Mouse (Mus musculus) monocyte, adult 5-6 weeks (primary cell): ENCODE measurements around the gene Atp1b1. TPM values are rescaled to one million over a fixed set of nuclear protein-coding genes. Genes with fewer than 3 reads are reported as not detected.

Experiments used
- ATAC-seq: fragments of 153-309, 156-312 bp; replicated peaks from 2 replicates; pipeline ENCODE4 v1.8.0; 2017; ENCODE audit warnings: mild to moderate bottlenecking; ENCODE audit not compliant: low TSS enrichment, insufficient number of reproducible peaks, severe bottlenecking, poor library complexity, low FRiP score
- total RNA-seq: library from RNA; stranded (forward); fragments of 200-1000, 200-491, 200-594 nt; gene quantifications from 3 replicates; pipeline ENCODE4 v1.2.3, GENCODE M21; 2017

Atp1b1 gene
- total RNA-seq, result 47.2 to 111 TPM (median 70.4 TPM) in 3 replicates

- ATAC-seq, result 0 out of 2 replicates have a peak, but pooled peaks have one; percentile 28
Observed at GRCm38 (mm10) chr1:164458245-164458613, at the start of gene Atp1b1. Atp1b1 (minus strand) TSS chr1:164458355.

- ATAC-seq, result no peak
Observed at GRCm38 (mm10) chr1:164505096-164505495, 46.9 kb upstream of the Atp1b1 start.

- ATAC-seq, result no peak
Observed at GRCm38 (mm10) chr1:164503140-164503730, 45.1 kb upstream of the Atp1b1 start.

GRCm38 (mm10) chr1:164502231-164502630 lies 44.1 kb upstream of the Atp1b1 start:
- no peak for ATAC-seq

GRCm38 (mm10) chr1:164494741-164495512 lies 36.8 kb upstream of the Atp1b1 start:
- no peak for ATAC-seq

- no peak for ATAC-seq
Observed at GRCm38 (mm10) chr1:164494215-164494614, 36.1 kb upstream of the Atp1b1 start.

- no peak for ATAC-seq
Observed at GRCm38 (mm10) chr1:164493042-164493705, 35.0 kb upstream of the Atp1b1 start.

- ATAC-seq, result no peak
Observed at GRCm38 (mm10) chr1:164492476-164492875, 34.3 kb upstream of the Atp1b1 start.

- no peak for ATAC-seq
Observed at GRCm38 (mm10) chr1:164489961-164490594, 31.9 kb upstream of the Atp1b1 start.

- no peak for ATAC-seq
Observed at GRCm38 (mm10) chr1:164483728-164484127, 25.6 kb upstream of the Atp1b1 start.

- no peak for ATAC-seq
Observed at GRCm38 (mm10) chr1:164482833-164483232, 24.7 kb upstream of the Atp1b1 start.

- ATAC-seq, result no peak
Observed at GRCm38 (mm10) chr1:164481645-164482354, 23.6 kb upstream of the Atp1b1 start.

GRCm38 (mm10) chr1:164480755-164481644 lies 22.8 kb upstream of the Atp1b1 start:
- ATAC-seq, result no peak

- ATAC-seq, result no peak
Observed at GRCm38 (mm10) chr1:164475895-164476294, 17.7 kb upstream of the Atp1b1 start.

- no peak for ATAC-seq
Observed at GRCm38 (mm10) chr1:164474778-164475511, 16.8 kb upstream of the Atp1b1 start.

- no peak for ATAC-seq
Observed at GRCm38 (mm10) chr1:164474310-164474709, 16.2 kb upstream of the Atp1b1 start.

GRCm38 (mm10) chr1:164473398-164473797 lies 15.2 kb upstream of the Atp1b1 start:
- no peak for ATAC-seq
